Mouse (Mus musculus) neutrophil, adult 65 days (primary cell): ENCODE measurements around the gene Fank1. TPM values are rescaled to one million over a fixed set of nuclear protein-coding genes. Genes with fewer than 3 reads are reported as not detected.

Experiments used
- total RNA-seq: library from RNA; stranded (reverse); gene quantifications from 2 replicates; pipeline ENCODE4 v1.2.4, GENCODE M21; 2023

Fank1 gene
- not detected in 2 replicates for total RNA-seq

DNA sequence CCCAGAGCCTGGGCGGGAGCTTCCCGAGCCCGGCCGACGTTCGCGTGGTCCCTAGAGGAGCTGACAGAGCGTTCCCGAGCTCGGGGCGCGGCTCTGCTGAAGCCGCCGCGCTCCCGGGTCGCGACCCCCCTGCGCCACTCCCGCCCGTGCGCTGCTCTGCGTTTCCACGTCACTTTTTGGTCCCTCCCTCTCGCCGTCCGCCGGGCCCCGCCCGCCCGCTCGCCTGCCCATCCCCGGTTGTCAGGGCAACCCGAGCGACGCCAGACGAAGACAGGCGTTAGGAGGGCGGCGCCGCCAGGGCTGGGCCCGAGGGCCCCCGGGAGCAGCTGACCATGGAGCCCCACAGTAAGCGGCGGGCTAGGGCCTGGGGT, at the start of gene Fank1:
Fank1 (plus strand) TSS at position 236 of the 371 bp plus-strand sequence.

GRCm38 (mm10) chr7:133782717-133783435, 6.2 kb downstream of the Fank1 start, which contains the start of gene Dhx32:
TSS of gene Dhx32 (minus strand) at chr7:133782726.

Other genes starting within 250 kb of the Fank1 start
- not detected in 2 replicates for gene Tex36, start 174.7 kb upstream of the Fank1 start, total RNA-seq
- 19.2 and 33.8 TPM in 2 replicates for gene Edrf1, start 139.3 kb upstream of the Fank1 start, total RNA-seq
- gene Mmp21, start 96.8 kb upstream of the Fank1 start, total RNA-seq = not detected in 2 replicates
- gene Bccip, start 67.5 kb upstream of the Fank1 start, total RNA-seq = 14.0 and 14.7 TPM in 2 replicates
- 2.8 and 5.5 TPM in 2 replicates for gene Uros, start 66.8 kb upstream of the Fank1 start, total RNA-seq
- gene Dhx32, start 5.9 kb downstream of the Fank1 start, total RNA-seq = 3.6 and 8.2 TPM in 2 replicates